Mouse (Mus musculus): ENCODE measurements around the gene Bud13.

Gene Bud13

DNA sequence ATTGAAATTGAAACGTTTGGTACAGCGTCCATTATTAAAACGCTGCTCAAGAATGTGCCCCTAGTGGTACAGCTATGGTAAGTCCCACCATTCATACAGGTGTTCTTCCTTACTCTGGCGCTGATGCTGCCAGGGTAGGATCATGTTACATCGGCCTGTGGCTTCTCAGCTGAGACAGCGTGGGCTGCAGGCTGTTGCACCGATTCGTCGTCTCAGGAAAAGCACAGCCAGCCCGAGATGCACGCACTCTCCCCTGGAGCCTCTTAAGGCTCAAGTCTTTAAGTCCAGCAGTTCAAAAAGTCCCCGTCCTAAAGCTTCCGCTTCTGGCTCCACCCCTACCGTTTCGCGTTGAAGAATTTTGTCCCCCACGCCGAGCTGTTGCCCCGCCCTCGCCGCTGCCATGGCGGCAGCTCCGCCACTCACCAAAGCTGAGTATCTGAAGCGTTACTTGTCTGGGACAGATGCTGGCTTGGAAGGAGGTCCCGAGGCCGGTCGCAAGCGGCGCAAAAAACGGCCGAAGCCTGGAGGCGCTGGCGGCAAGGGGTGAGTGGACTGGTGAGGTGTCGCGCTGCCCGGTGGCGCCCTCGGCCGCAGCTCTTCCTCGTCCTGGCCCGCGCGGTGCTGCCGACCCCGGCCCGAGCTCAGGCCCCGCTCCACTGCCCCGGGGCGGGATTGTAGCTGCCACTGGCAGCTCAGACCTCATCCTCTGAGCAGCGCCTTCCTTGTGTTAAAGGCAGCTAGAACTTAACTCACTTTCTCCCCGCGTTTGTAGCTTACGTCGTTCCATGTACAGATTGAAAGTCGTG is at the start of gene Bud13:
TSS of gene Bud13 (plus strand) at position 378 of the 806 bp plus-strand sequence.
- DNase-seq = peak; percentile 89 to 94

- DNase-seq = peak; percentile 69 to 70
Observed at GRCm38 (mm10) chr9:46235196-46235595, 47.6 kb upstream of the Bud13 start.

DNA sequence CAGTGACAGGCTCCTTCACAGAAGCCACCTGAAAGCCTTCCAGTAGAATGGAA is 47.4 kb upstream of the Bud13 start, which contains the start of gene Apoc3:
TSS of gene Apoc3 (minus strand) at position 41 of the 53 bp plus-strand sequence.
- no peak for DNase-seq

- peak in 1 of 2 experiments; percentile 51 for DNase-seq
Observed at GRCm38 (mm10) chr9:46235649-46236048, 47.2 kb upstream of the Bud13 start.

- DNase-seq = no peak
Observed at GRCm38 (mm10) chr9:46238850-46239249, 44.0 kb upstream of the Bud13 start.

DNA sequence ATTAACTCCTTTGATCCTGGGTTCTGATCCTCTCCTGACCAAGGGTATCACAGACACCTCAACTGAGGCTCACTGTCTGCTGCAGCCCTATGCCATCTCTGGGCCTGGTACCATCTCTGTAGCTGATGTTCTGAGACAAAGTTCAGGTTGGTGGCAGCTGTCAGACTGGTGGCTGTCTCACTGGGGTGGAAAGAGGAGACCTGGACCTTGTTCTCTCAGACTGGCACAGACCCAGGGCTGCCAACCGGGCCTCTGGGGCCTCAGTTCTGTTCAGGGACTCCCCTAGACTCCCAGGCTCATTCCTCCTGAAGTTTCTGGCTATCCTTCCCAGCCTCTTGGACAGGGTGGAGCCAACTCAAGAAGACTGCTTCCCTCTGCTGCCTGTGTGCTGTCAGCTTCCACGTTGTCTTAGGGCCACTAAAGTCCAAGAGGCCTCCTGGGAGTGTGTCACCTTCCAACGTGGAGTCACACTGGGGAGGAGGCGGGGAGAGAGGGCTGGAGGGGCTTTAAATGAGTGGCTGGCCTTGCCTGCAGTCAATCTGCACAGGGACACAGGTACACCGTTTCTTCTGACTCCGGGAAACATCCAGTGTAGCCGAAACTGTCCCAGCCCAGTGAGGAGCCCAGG is 42.2 kb upstream of the Bud13 start, which contains the start of gene Apoa4:
TSS of gene Apoa4 (plus strand) at position 171 of the 628 bp plus-strand sequence.
- peak in 1 of 2 experiments; percentile 41 for DNase-seq

DNA sequence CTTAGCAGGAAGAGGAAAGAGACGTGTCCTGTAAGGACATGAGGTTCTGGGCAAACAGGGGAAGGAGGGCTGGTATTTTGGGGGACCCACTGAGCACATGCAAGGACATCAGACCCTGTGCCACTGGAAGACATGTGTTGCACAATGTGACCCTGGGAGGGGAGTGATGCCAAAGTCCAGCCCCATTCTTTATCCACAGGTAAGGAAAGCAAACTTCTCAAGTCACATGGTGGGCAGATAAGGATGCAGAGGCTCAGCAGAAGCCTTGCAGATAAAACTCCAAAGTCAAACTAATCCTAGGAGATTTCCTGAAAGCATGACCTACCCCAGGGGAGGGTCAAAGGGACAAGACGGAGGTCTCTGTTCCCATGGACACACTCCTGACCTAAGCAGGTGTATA is 41.0 kb upstream of the Bud13 start:
- DNase-seq = no peak

DNA sequence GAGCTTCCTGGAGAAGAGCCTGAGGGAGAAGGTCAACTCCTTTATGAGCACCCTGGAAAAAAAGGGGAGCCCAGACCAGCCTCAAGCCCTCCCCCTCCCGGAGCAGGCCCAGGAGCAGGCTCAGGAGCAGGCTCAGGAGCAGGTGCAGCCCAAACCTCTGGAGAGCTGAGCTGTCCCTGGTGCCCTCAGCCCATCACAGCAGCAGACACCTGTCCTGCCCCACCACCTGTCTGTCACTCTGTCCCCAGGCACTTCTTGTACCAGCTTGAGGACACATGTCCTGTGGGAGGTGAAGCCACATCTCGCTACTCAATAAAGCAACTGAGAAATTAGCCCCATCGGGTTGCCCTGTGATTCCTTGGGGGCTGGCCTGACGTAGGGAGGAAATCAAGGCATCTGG is 39.7 kb upstream of the Bud13 start:
- no peak for DNase-seq

DNA sequence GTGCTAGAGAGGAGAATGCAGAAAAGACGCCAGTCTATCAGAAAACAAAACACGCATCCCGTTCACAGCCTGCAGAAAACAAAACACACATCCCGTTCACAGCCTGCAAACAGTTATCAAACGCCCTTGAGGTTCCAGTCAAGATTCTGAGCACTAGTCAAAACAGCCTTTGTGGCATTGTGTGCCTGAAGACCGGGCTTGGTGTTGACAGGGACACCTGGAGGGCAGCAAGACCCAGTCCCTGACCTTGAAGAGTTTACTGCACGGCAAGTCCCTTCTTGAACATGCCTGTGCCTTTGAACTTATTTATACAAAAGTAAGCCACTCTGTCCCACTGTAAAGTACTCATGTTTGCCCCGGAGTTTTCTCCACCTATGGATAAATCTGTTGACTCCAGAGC is 39.2 kb upstream of the Bud13 start:
- no peak for DNase-seq

- peak; percentile 29 to 69 for DNase-seq
Observed at GRCm38 (mm10) chr9:46246752-46247324, 36.0 kb upstream of the Bud13 start.

DNA sequence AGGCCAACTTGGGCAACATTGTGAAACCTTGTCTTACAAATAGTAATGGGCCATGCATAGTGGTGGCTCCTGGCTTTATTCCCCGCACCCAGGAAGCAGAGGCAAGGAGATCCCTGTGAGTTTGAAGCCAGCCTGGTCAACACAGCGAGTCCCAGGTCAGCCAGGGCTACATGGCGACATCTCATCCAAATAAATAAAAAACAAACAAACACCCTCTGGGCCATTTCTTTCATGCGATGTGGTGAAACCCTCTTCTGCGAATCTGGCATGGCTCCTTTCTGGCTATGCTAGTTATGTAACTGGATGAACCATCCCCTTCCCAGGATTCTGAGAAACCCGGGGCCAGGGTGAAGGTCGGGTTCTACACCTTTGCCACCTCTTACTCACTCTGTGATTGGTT is 26.6 kb upstream of the Bud13 start:
- DNase-seq = no peak

DNA sequence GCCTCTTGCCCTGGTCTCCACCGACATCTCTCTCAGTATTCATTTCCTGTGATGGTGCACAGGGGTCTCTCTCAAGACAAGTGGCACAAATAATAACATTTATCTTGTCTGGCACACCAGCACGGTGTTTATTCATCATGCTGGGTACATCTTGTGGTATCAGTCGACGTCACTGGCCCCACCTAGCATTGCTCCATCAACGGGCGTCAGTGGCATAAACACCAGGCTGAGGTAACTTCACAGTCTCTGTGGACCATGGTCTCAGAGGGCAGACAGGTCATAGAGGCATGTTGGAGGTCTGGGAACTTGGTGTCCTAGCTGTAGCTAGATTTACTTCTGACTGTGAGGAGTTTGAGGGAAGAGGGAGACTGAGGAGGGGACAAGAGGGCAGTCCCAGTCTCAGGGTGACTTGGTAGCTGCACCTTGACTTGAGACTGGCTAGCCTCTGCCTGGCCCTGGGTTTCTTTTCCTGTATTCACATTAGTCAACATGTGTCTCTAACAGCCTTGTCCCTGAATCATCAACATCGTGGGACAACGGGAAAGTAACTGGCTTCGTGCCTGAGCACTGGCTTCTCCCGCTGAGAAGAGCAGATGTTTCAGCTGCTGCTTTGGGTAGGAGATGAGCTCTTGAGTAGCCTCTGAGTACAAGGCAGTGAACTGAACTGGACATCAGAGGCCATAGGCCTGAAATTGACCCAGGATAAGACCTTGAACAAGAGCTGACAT is 26.0 kb upstream of the Bud13 start:
- DNase-seq = no peak

GRCm38 (mm10) chr9:46257546-46257945 is 25.3 kb upstream of the Bud13 start:
- no peak for DNase-seq

DNA sequence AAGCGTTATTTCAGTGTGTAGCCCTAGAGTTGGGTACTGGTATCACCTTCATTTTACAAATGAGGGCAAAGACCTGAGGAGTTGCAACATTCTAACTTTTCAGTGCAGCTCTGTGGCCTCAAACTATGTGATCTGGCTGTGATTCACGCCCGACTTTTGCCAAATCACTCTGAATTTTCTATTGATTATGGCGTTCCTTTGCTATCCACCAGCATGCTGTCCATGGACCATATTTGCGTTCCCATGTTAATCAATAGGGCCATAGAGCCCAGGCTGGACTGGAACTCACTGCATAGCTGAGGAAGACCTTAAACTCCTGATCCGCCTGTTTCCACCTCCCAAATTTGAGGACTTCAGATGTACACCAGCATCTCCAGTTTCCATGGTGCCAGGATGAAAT is 23.7 kb upstream of the Bud13 start:
- no peak for DNase-seq

- DNase-seq = peak in 1 of 2 experiments; percentile 32
Observed at GRCm38 (mm10) chr9:46261131-46261530, 21.7 kb upstream of the Bud13 start.

GRCm38 (mm10) chr9:46268343-46268873 is 14.4 kb upstream of the Bud13 start, which contains the start of gene Apoa5:
Apoa5 (plus strand) TSS chr9:46268633.
- no peak for DNase-seq

DNA sequence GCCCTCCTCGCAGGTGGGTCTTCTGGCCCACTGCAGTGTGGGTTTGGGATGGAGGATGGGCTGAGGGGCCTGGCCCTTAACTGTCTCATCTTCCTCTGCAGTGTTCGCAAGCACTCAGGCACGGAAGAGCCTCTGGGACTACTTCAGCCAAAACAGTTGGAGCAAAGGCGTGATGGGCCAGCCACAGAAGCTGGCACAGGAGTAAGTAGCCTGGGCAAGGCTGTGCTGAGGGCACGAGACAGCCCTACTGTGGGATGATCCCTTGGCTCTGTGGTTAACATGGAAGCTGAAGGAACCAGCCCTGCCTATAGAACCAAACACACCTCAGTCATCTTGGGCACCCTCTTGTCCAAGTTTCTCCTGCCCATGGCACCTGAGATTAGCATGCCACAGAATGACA is 13.7 kb upstream of the Bud13 start:
- no peak for DNase-seq

DNA sequence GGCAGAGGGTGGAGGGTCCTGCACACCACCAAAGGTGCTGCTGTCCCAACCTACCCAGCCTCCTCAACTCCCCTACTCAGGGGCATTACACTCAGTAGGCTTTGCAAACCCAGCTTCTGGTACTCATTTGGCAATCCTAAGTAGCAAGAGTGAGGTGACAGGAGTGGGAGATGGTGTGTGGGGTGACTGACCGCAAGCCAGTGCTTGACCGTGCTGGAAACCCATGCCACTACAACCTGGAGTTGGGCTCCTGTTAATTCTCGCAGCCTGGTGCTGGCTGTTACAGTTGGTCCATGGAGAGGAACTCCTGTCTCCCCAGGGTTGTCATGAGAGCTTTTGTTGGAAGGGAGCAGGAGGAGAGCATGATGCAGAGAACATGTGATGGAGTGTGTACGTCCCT is 12.0 kb upstream of the Bud13 start:
- no peak for DNase-seq

DNA sequence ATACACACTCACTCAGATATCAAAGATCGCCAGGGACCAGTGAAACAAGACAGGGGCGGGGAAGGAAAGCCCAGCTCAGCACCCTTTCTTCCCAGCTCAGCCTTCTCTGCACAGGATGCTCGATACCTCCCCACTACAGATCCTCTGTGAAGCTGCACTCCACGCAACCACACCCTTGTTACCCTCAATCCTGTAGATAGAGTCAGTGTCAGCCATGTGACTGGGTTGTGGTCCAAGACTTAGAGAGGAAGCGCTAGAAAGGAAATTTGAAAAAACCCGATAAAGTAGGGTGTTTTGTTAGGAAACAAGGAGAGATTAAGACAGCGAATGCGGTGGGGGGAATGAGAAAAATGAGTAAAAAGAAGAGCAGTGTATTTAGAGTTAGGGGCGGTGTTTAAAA is 10.7 kb upstream of the Bud13 start:
- no peak for DNase-seq

GRCm38 (mm10) chr9:46272677-46273454 is 9.9 kb upstream of the Bud13 start, which contains the start of gene Zpr1:
Zpr1 (plus strand) TSS chr9:46273064.
- peak; percentile 90 to 91 for DNase-seq

- no peak for DNase-seq
Observed at GRCm38 (mm10) chr9:46274494-46274893, 8.3 kb upstream of the Bud13 start.

DNA sequence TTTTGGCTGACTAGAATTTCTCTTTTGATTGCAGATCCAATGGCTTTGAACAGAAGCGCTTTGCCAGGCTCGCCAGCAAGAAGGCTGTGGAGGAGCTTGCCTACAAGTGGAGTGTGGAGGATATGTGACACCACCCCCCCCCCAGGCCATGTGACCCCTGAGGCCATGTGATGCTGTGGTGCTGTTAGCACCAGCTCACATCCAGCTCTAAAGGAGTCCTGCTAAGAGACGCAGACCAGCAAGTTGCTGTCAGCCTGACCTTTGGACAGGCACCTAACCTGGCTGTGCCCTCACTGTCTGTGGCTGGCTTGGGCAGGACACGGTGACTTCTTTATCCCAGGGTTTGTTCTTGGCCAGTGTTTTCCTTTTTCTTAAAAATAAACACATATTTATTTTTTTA is 15.6 kb downstream of the Bud13 start:
- DNase-seq = no peak

DNA sequence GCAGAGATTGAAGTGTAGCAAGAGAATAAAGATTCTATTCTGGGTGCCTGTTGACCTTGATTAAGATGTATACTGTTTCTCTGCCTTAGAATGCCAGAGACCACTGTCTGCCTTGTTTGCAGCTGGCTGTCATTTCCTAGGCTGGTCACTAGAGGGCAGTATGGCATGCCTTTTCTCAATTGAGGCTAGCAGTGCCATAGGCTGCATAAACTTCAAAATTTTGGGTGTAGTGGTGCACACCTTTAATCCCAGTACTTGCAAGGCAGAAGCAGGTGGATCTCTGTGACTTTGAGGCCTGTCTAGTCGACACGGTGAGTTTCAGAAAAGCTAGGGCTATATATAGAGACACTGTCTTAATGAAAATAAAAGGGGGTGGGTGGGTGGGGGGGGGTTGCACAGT is 19.3 kb downstream of the Bud13 start:
- peak in 1 of 2 experiments; percentile 43 for DNase-seq
